Mouse (Mus musculus): ENCODE data around the gene Odf2l.

GRCm38 (mm10) chr3:145170028-145170427, 51.6 kb downstream of the Odf2l start:
- TF ChIP-seq CTCF (IDR thresholded peaks at IDR 0.05; ENCODE audit: insufficient read depth, low read depth, low read length) = no peak
- TF ChIP-seq POLR2A (IDR thresholded peaks at IDR 0.05; ENCODE audit: insufficient read depth, low read depth, low read length) = no peak
